Mouse (Mus musculus): ENCODE results near the gene Kdm4b. TPM values are rescaled to one million over a fixed set of nuclear protein-coding genes. Genes with fewer than 3 reads are reported as not detected.

Kdm4b gene
- 19.6 and 22.8 TPM in 2 replicates for polyA plus RNA-seq (2014; fragmentation: Nextera tagmentation; extraction: Ambion mirVana)

DNA sequence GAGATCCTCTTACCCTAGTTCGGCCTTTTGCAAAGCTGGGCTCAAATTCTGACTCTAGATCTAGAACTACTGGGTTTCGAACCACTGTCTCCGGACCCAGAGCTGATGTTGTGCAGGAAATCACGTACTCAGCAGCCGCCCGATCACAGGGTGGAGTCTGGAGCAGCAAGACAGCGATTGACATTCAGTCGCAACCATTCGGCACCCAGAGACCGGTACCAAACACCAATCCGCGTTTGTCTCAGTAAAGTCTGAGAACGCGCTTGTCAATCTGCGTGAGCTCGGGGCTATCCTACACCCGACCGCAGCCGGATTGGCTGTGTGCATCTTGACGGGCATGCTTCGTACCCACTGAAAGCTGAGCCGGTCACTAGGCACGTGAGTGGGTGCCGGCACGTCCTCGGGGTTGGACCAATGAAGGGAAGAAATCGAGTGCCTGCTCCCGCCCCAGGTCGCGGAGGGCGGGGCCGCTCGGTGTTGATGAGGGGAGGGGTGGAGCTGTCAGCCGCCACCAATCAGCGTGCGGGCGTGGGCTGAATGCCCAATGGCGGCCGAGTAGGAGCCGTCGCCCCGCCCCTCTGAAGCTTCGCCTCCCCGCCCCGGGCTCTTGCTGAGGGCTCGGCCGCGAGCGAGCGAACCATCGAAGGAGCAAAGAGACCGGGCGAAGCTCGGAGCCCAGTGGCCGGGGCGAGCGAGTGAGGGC is at the start of gene Kdm4b:
Gene Kdm4b (plus strand): TSS at position 613 of the 703 bp plus-strand sequence.
- H3K9me3 ChIP-seq (replicated peaks; ENCODE audit: control insufficient read depth, low read length): no peaks in the 10 kb centered on the region
- peaks cover 26% of the 10 kb centered on the region for H3K4me1 ChIP-seq (ENCODE audit: control insufficient read depth, insufficient read depth, low read length)
- H3K36me3 ChIP-seq (ENCODE audit: control insufficient read depth, insufficient read depth, low read length): peaks cover 10% of the 10 kb centered on the region
- under 1% methylated on average over 50 of the region's 57 CpGs for WGBS (ENCODE audit: insufficient replicate concordance)
- peak within 1 kb of the TSS; percentile 95 for H3K27ac ChIP-seq (ENCODE audit: low read depth, low read length)
- peak; percentile 98 for ATAC-seq (replicated peaks; ENCODE audit: insufficient number of reproducible peaks, low FRiP score, low TSS enrichment)
- peak within 1 kb of the TSS; percentile 96 for H3K4me2 ChIP-seq
- H3K4me3 ChIP-seq (ENCODE audit: low read depth, low read length): peak within 1 kb of the TSS; percentile 87
- no peaks in the 10 kb centered on the region for H3K27me3 ChIP-seq (ENCODE audit: control insufficient read depth, insufficient read depth, low read length)
- H3K9ac ChIP-seq (ENCODE audit: low read depth, low read length): peak within 1 kb of the TSS; percentile 95

- H3K36me3 ChIP-seq (ENCODE audit: control insufficient read depth, insufficient read depth, low read length): peaks cover 21% of the 10 kb centered on the region
- H3K4me2 ChIP-seq: peak within 1 kb of the TSS; percentile 83
- peak within 1 kb of the TSS; percentile 89 for H3K9ac ChIP-seq (ENCODE audit: low read depth, low read length)
- peaks cover 19% of the 10 kb centered on the region for H3K4me1 ChIP-seq (ENCODE audit: control insufficient read depth, insufficient read depth, low read length)
- 8% methylated on average over 16 of the region's 21 CpGs for WGBS (ENCODE audit: insufficient replicate concordance)
- H3K4me3 ChIP-seq (ENCODE audit: low read depth, low read length): peak within 1 kb of the TSS; percentile 65
- H3K27me3 ChIP-seq (ENCODE audit: control insufficient read depth, insufficient read depth, low read length): no peaks in the 10 kb centered on the region
- H3K27ac ChIP-seq (ENCODE audit: low read depth, low read length): peak within 1 kb of the TSS; percentile 92
- H3K9me3 ChIP-seq (replicated peaks; ENCODE audit: control insufficient read depth, low read length): no peaks in the 10 kb centered on the region
- peak; percentile 92 for ATAC-seq (replicated peaks; ENCODE audit: insufficient number of reproducible peaks, low FRiP score, low TSS enrichment)
Observed at GRCm38 (mm10) chr17:56276643-56277566, 49.0 kb upstream of the Kdm4b start, which contains the start of gene Ticam1. Ticam1 (minus strand) TSS chr17:56276786.

DNA sequence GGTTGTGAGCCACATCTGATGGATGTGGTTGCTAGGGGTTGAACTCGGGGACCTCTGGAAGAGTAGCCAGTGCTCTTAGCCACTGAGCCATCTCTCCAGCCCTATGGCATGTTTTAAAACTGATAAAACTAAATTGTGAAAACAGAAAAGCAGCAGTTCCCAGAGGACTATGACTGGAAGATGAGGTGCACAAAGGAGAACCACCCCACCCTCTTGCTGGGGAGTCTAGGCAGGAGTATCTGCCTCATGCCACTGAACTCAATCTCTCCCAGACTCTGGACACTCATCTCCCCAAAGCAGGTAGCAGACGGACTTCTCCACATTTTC is 48.3 kb upstream of the Kdm4b start:
- Histone ChIP-seq H3K9me3 (replicated peaks; ENCODE audit: control insufficient read depth, low read length) (no peaks in the 10 kb centered on the region), H3K27me3 (ENCODE audit: control insufficient read depth, insufficient read depth, low read length) (no peaks in the 10 kb centered on the region), H3K4me3 (ENCODE audit: low read depth, low read length) (peak overlapping the region; percentile 65), H3K4me1 (ENCODE audit: control insufficient read depth, insufficient read depth, low read length) (peaks cover 19% of the 10 kb centered on the region), H3K9ac (ENCODE audit: low read depth, low read length) (peak overlapping the region; percentile 68), H3K36me3 (ENCODE audit: control insufficient read depth, insufficient read depth, low read length) (peaks cover 17% of the 10 kb centered on the region), H3K4me2 (peak overlapping the region; percentile 83), H3K27ac (ENCODE audit: low read depth, low read length) (peak overlapping the region; percentile 92)
- WGBS (ENCODE audit: insufficient replicate concordance): 29% methylated on average over 2 of the region's 2 CpGs
- no peak for ATAC-seq (replicated peaks; ENCODE audit: insufficient number of reproducible peaks, low FRiP score, low TSS enrichment)

DNA sequence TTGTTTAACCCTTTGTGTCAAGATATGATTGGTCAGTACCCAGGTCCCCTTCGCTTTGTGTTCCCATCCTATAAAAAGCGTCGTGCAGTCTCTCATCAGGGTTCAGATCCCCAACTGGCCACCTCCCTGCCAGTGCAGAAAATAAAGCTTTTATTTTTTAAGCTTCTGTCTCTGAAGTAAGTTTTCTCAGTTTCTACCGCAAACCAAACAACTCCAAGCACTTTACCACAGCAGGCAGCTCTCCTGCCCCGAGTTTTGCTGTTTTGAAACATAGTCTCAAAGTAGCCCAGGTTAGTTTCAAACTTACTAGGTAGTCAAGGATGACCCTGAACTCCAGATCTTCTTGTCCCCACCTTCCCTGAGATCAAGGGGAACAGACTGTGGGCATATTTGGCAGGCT is 47.5 kb upstream of the Kdm4b start:
- H3K36me3 ChIP-seq (ENCODE audit: control insufficient read depth, insufficient read depth, low read length): peaks cover 24% of the 10 kb centered on the region
- whole genome bisulfite sequencing (ENCODE audit: insufficient replicate concordance): 80% methylated on average over 5 of the region's 5 CpGs
- no peak overlapping the region for H3K4me3 ChIP-seq (ENCODE audit: low read depth, low read length)
- ATAC-seq (replicated peaks; ENCODE audit: insufficient number of reproducible peaks, low FRiP score, low TSS enrichment): no peak
- no peak overlapping the region for H3K4me2 ChIP-seq
- H3K9ac ChIP-seq (ENCODE audit: low read depth, low read length): no peak overlapping the region
- peak overlapping the region; percentile 92 for H3K27ac ChIP-seq (ENCODE audit: low read depth, low read length)
- H3K9me3 ChIP-seq (replicated peaks; ENCODE audit: control insufficient read depth, low read length): no peaks in the 10 kb centered on the region
- no peaks in the 10 kb centered on the region for H3K27me3 ChIP-seq (ENCODE audit: control insufficient read depth, insufficient read depth, low read length)
- peaks cover 19% of the 10 kb centered on the region for H3K4me1 ChIP-seq (ENCODE audit: control insufficient read depth, insufficient read depth, low read length)

GRCm38 (mm10) chr17:56279481-56280155 is 46.2 kb upstream of the Kdm4b start:
- Histone ChIP-seq H3K9ac (ENCODE audit: low read depth, low read length) (no peak overlapping the region), H3K4me3 (ENCODE audit: low read depth, low read length) (no peak overlapping the region), H3K27ac (ENCODE audit: low read depth, low read length) (no peak overlapping the region), H3K9me3 (replicated peaks; ENCODE audit: control insufficient read depth, low read length) (no peaks in the 10 kb centered on the region), H3K36me3 (ENCODE audit: control insufficient read depth, insufficient read depth, low read length) (peaks cover 28% of the 10 kb centered on the region), H3K27me3 (ENCODE audit: control insufficient read depth, insufficient read depth, low read length) (no peaks in the 10 kb centered on the region), H3K4me1 (ENCODE audit: control insufficient read depth, insufficient read depth, low read length) (peaks cover 14% of the 10 kb centered on the region), H3K4me2 (no peak overlapping the region)
- WGBS (ENCODE audit: insufficient replicate concordance): 83% methylated on average over 12 of the region's 12 CpGs
- no peak for ATAC-seq (replicated peaks; ENCODE audit: insufficient number of reproducible peaks, low FRiP score, low TSS enrichment)

- Histone ChIP-seq H3K4me3 (ENCODE audit: low read depth, low read length) (no peak overlapping the region), H3K4me2 (no peak overlapping the region), H3K36me3 (ENCODE audit: control insufficient read depth, insufficient read depth, low read length) (peaks cover 42% of the 10 kb centered on the region), H3K9me3 (replicated peaks; ENCODE audit: control insufficient read depth, low read length) (no peaks in the 10 kb centered on the region), H3K27ac (ENCODE audit: low read depth, low read length) (no peak overlapping the region), H3K9ac (ENCODE audit: low read depth, low read length) (no peak overlapping the region), H3K27me3 (ENCODE audit: control insufficient read depth, insufficient read depth, low read length) (no peaks in the 10 kb centered on the region), H3K4me1 (ENCODE audit: control insufficient read depth, insufficient read depth, low read length) (peaks cover 14% of the 10 kb centered on the region)
- whole genome bisulfite sequencing (ENCODE audit: insufficient replicate concordance): 88% methylated on average over 12 of the region's 12 CpGs
- no peak for ATAC-seq (replicated peaks; ENCODE audit: insufficient number of reproducible peaks, low FRiP score, low TSS enrichment)
Observed at GRCm38 (mm10) chr17:56281193-56281592, 44.7 kb upstream of the Kdm4b start.

- ATAC-seq (replicated peaks; ENCODE audit: insufficient number of reproducible peaks, low FRiP score, low TSS enrichment): no peak
- Histone ChIP-seq H3K4me2 (no peak overlapping the region), H3K27me3 (ENCODE audit: control insufficient read depth, insufficient read depth, low read length) (no peaks in the 10 kb centered on the region), H3K4me1 (ENCODE audit: control insufficient read depth, insufficient read depth, low read length) (peaks cover 6% of the 10 kb centered on the region), H3K36me3 (ENCODE audit: control insufficient read depth, insufficient read depth, low read length) (peaks cover 47% of the 10 kb centered on the region), H3K27ac (ENCODE audit: low read depth, low read length) (no peak overlapping the region), H3K9me3 (replicated peaks; ENCODE audit: control insufficient read depth, low read length) (no peaks in the 10 kb centered on the region), H3K9ac (ENCODE audit: low read depth, low read length) (no peak overlapping the region), H3K4me3 (ENCODE audit: low read depth, low read length) (no peak overlapping the region)
- WGBS (ENCODE audit: insufficient replicate concordance): 80% methylated on average over 4 of the region's 4 CpGs
Observed at GRCm38 (mm10) chr17:56282802-56283201, 43.1 kb upstream of the Kdm4b start.

GRCm38 (mm10) chr17:56283316-56283715 is 42.5 kb upstream of the Kdm4b start:
- H3K4me1 ChIP-seq (ENCODE audit: control insufficient read depth, insufficient read depth, low read length): peaks cover 8% of the 10 kb centered on the region
- ATAC-seq (replicated peaks; ENCODE audit: insufficient number of reproducible peaks, low FRiP score, low TSS enrichment): no peak
- WGBS (ENCODE audit: insufficient replicate concordance): 90% methylated on average over 8 of the region's 8 CpGs
- H3K27me3 ChIP-seq (ENCODE audit: control insufficient read depth, insufficient read depth, low read length): no peaks in the 10 kb centered on the region
- H3K36me3 ChIP-seq (ENCODE audit: control insufficient read depth, insufficient read depth, low read length): peaks cover 47% of the 10 kb centered on the region
- no peak overlapping the region for H3K9ac ChIP-seq (ENCODE audit: low read depth, low read length)
- no peak overlapping the region for H3K4me3 ChIP-seq (ENCODE audit: low read depth, low read length)
- H3K9me3 ChIP-seq (replicated peaks; ENCODE audit: control insufficient read depth, low read length): no peaks in the 10 kb centered on the region
- no peak overlapping the region for H3K4me2 ChIP-seq
- H3K27ac ChIP-seq (ENCODE audit: low read depth, low read length): no peak overlapping the region
